Mouse (Mus musculus) intestine, embryonic 16.5 days (tissue): Measurements from ENCODE around the gene Eef1akmt2. TPM values are rescaled to one million over a fixed set of nuclear protein-coding genes. Genes with fewer than 3 reads are reported as not detected.

Experiments
- ATAC-seq: fragments of 200-750 bp; cut with Nextera tagmentation; 2 replicates; pipeline ENCODE4 v1.8.0; 2017; ENCODE audit warnings: moderate TSS enrichment, moderate library complexity
- H3K27ac ChIP-seq: fragments of 300-500 bp; sonication (generic); 2 replicates; pipeline ENCODE4 v1.5.1; 2014; ENCODE audit warnings: mild to moderate bottlenecking, low read length
- H3K27me3 ChIP-seq: fragments of 300-500 bp; sonication (generic); replicated peaks from 2 replicates; pipeline ENCODE4 v1.6.1; 2014; ENCODE audit warnings: low read length, control low read depth, mixed read lengths; ENCODE audit not compliant: control insufficient read depth, insufficient read depth
- H3K36me3 ChIP-seq: fragments of 300-500 bp; sonication (generic); 2 replicates; pipeline ENCODE4 v1.6.1; 2014; ENCODE audit warnings: low read length, control low read depth; ENCODE audit not compliant: control insufficient read depth, insufficient read depth
- H3K4me1 ChIP-seq: fragments of 300-500 bp; sonication (generic); 2 replicates; pipeline ENCODE4 v1.6.1; 2014; ENCODE audit warnings: low read length, control low read depth, mixed read lengths; ENCODE audit not compliant: control insufficient read depth, insufficient read depth
- H3K4me2 ChIP-seq: fragments of 300-500 bp; sonication (generic); 2 replicates; pipeline ENCODE4 v1.6.1; 2014; ENCODE audit warnings: low read depth, low read length, control low read depth
- H3K4me3 ChIP-seq: fragments of 300-500 bp; sonication (generic); 2 replicates; pipeline ENCODE4 v1.5.1; 2014; ENCODE audit warnings: mild to moderate bottlenecking, low read length
- H3K9ac ChIP-seq: fragments of 300-500 bp; sonication (generic); 2 replicates; pipeline ENCODE4 v1.6.1; 2014; ENCODE audit warnings: low read depth, low read length
- H3K9me3 ChIP-seq: fragments of 300-500 bp; sonication (generic); 2 replicates; pipeline ENCODE4 v1.6.1; 2016; ENCODE audit warnings: low read length, control low read depth; ENCODE audit not compliant: control insufficient read depth
- WGBS: fragments of 180-500 bp; shearing (Covaris S2); extraction: QIAGEN DNeasy Blood & Tissue Kit; methylation state at CpG from one replicate; pipeline ENCODE4 v1.1.7; 2014; 5-methylcytosine and 5-hydroxymethylcytosine counted together
- polyA plus RNA-seq: library from polyadenylated mRNA; unstranded; fragments of >200 nt; fragmentation: Nextera tagmentation; extraction: Ambion mirVana; gene quantifications from 2 replicates; pipeline ENCODE4 v1.2.1, GENCODE M21; 2015

Gene Eef1akmt2
- polyA plus RNA-seq, 1 experiment from 2014 or later: 52.1 TPM

DNA sequence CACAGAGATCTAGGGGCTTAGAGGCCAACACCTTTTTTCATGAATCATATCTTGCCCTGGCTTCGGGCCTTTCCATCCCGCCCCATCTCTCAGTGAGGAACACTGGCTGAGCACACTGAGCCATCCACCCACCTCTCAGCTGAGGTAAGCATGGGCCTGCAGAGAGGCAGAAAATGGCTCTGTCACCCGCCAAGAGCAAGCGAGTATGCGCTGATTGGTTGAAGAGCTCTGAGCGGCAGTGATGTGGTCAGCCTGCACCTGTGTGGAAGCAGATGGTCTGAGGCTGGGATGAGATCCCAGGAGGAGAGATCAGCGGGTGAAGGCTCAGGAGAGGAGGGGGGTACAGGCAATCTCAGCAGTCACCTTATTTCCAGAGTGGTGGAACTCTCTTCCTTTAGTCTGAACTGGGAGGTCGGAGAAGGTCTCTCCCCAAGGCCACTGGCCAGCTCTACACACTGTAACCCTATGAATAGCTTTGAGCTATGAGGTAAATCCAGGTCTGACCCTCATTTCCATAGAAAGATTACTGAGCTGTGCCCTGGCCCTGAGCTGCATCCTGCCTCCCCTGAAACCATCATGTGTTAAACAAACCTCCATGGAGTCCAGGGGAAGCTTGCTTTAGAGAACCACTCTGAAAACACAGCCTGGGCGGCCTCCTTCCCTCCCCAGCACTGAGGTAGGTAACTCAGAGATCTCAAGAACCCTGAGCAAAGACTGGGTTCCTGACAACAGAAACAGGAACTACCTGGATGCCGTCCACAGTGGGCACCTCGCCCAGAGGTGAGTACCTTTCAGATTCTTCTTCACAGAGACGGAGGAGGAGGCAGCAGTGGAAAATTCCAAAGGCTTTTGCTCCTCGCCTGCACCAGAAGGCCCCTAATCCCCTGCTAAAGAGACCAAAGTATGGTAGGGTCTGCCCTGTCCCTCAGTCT is 45.3 kb downstream of the Eef1akmt2 start:
- Histone ChIP-seq H3K9ac (0 out of 2 replicates have a peak overlapping the region, but pooled peaks have one; percentile 35), H3K4me2 (no peak overlapping the region), H3K4me3 (no peak overlapping the region), H3K27ac (peak overlapping the region; percentile 94), H3K36me3 (no peaks in the 10 kb centered on the region), H3K9me3 (no peaks in the 10 kb centered on the region), H3K4me1 (peaks cover 84% of the 10 kb centered on the region), H3K27me3 (no peaks in the 10 kb centered on the region)
- no peak for ATAC-seq
- 64% methylated on average over 13 of the region's 13 CpGs for WGBS

DNA sequence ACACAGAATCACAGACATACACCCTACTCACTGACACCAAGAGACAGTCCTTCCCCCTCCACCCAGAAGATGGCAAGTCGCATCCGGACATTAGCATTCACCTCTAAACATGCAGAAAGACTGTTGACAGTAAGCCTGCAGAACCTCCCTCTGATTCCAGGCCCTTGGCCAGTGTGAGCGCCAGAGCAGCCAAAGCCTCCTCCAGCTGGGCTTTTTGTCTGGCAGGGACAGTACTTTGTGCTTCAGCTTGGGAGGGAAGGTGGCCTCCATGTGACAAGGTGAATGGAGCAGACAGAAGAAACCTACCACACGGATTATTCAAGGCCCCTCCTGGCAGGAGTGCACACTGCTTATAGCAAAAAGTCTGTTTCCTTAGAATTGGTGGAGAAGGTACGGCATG is 46.2 kb downstream of the Eef1akmt2 start:
- Histone ChIP-seq H3K9ac (no peak overlapping the region), H3K27ac (no peak overlapping the region; the same call in 1 of the 2 replicates), H3K9me3 (no peaks in the 10 kb centered on the region), H3K4me2 (no peak overlapping the region), H3K4me1 (peaks cover 91% of the 10 kb centered on the region), H3K27me3 (no peaks in the 10 kb centered on the region), H3K36me3 (no peaks in the 10 kb centered on the region), H3K4me3 (no peak overlapping the region)
- ATAC-seq: no peak
- 61% methylated on average over 5 of the region's 5 CpGs for WGBS

DNA sequence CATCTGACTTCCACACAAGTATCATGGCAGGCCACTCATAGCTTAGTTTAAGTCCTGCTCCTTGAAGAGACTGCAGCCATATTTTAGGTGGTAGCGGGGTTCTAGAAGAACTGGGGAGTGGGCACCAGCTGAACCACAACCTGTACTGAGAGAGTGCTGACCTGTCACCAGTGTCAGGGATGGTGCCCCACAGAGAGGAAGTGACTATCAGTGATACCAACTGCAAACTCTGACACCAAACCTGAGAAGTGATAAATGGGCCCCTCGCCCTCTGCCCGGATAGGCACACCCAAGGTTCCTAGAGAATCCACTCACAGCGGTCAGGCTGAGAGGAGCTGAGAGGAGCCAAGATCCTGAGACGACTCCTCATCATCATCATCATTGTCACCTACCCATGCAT is 47.5 kb downstream of the Eef1akmt2 start:
- Histone ChIP-seq H3K9me3 (no peaks in the 10 kb centered on the region), H3K9ac (no peak overlapping the region), H3K27me3 (no peaks in the 10 kb centered on the region), H3K4me1 (peaks cover 86% of the 10 kb centered on the region), H3K4me3 (no peak overlapping the region), H3K27ac (no peak overlapping the region), H3K4me2 (no peak overlapping the region), H3K36me3 (no peaks in the 10 kb centered on the region)
- WGBS: 76% methylated on average over 5 of the region's 5 CpGs
- no peak for ATAC-seq

DNA sequence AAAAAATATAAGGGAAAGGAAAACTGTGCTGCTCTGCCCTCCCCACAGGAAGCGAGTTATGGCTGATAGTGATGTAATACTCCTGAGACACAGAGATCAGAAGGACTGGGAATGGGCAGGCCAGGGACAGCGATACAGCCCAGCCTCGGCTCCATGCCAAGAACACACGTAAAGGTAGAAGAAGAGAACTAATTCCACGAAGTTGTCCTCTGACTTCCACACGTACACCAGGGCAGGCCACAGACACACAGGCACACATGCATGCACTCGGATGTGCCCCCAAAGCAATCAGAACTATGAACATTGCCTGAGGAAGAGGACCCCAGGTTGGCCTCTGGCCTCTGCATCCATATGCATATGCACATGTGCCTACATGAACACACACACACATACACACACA is 48.0 kb downstream of the Eef1akmt2 start:
- 73% methylated on average over 7 of the region's 7 CpGs for WGBS
- H3K4me3 ChIP-seq: no peak overlapping the region
- H3K27me3 ChIP-seq: no peaks in the 10 kb centered on the region
- H3K9ac ChIP-seq: no peak overlapping the region
- no peaks in the 10 kb centered on the region for H3K9me3 ChIP-seq
- H3K4me1 ChIP-seq: peaks cover 86% of the 10 kb centered on the region
- no peak for ATAC-seq
- no peak overlapping the region for H3K4me2 ChIP-seq
- no peaks in the 10 kb centered on the region for H3K36me3 ChIP-seq
- H3K27ac ChIP-seq: no peak overlapping the region; the same call in 1 of the 2 replicates

DNA sequence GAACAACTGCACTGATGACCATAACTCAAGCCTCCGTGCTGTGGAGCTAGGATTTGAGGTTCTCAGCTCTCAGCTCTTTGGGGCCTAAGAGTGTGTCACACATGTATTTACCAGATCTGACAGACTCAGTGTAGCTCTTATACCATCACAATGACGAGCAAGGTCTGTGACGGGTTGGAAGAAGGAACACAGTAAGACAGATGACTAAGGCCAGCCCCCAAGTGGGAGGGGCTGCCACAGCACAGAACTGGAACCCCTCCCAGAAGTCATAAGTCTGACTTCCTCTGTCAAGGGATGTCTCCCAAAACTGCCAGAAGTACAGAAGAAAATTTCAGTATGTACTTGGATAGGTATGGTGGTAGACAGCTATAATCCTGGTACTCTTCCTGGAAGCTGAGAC is 48.5 kb downstream of the Eef1akmt2 start:
- H3K4me2 ChIP-seq: no peak overlapping the region
- no peak overlapping the region for H3K9ac ChIP-seq
- 60% methylated on average over 3 of the region's 3 CpGs for WGBS
- H3K9me3 ChIP-seq: no peaks in the 10 kb centered on the region
- H3K4me3 ChIP-seq: no peak overlapping the region
- H3K4me1 ChIP-seq: peaks cover 83% of the 10 kb centered on the region
- no peak overlapping the region; the same call in 1 of the 2 replicates for H3K27ac ChIP-seq
- ATAC-seq: no peak
- H3K36me3 ChIP-seq: no peaks in the 10 kb centered on the region
- H3K27me3 ChIP-seq: no peaks in the 10 kb centered on the region

DNA sequence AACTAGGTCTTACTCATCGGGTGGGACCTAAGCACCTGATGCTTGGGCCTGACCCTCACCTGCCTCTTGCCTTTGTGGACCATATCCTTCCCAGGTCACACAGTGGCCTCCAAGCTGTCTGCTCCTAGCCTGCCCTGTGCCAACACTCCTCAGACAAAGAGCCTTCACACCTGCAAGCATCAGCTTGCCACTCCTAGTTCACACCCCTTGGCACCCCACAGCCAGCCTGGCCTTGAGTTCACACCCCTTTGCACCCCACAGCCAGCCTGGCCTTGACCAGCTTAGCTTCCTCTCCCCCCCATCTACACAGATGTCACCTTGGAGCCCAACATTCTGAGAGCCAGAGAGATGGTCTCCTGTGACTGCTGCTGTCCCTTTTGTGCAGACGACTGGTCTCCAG is 49.1 kb downstream of the Eef1akmt2 start:
- H3K9ac ChIP-seq: 0 out of 2 replicates have a peak overlapping the region, but pooled peaks have one; percentile 25
- no peaks in the 10 kb centered on the region for H3K36me3 ChIP-seq
- H3K4me1 ChIP-seq: peaks cover 77% of the 10 kb centered on the region
- H3K9me3 ChIP-seq: no peaks in the 10 kb centered on the region
- H3K27ac ChIP-seq: no peak overlapping the region
- H3K27me3 ChIP-seq: no peaks in the 10 kb centered on the region
- ATAC-seq: no peak
- no peak overlapping the region for H3K4me3 ChIP-seq
- H3K4me2 ChIP-seq: no peak overlapping the region
- WGBS: 78% methylated on average over 2 of the region's 2 CpGs

DNA sequence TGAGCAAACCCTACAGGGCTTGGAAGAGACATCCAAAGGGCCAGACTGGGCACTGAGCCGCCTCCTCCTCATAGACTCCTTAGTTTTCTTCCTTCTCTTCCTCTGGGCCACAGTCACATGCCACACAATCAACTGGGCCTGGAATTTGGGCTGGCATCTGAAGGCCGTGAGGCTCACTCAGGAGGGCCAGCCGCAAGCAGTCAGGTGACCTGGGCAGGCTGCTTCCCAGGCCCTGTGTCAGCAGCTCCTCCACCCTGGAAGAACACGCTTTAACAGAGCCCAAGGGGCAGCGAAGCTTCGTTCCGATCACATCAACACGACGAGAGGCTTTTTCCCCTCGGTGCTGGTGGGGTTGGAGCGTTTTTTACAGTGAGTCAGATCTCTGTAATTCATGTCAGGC is 49.8 kb downstream of the Eef1akmt2 start:
- H3K4me3 ChIP-seq: no peak overlapping the region
- no peaks in the 10 kb centered on the region for H3K9me3 ChIP-seq
- H3K4me2 ChIP-seq: no peak overlapping the region
- peak overlapping the region; percentile 38; the same call in 1 of the 2 replicates for H3K27ac ChIP-seq
- no peaks in the 10 kb centered on the region for H3K36me3 ChIP-seq
- no peak for ATAC-seq
- peaks cover 71% of the 10 kb centered on the region for H3K4me1 ChIP-seq
- no peaks in the 10 kb centered on the region for H3K27me3 ChIP-seq
- peak overlapping the region; percentile 25; the same call in 1 of the 2 replicates for H3K9ac ChIP-seq
- WGBS: 79% methylated on average over 11 of the region's 11 CpGs

DNA sequence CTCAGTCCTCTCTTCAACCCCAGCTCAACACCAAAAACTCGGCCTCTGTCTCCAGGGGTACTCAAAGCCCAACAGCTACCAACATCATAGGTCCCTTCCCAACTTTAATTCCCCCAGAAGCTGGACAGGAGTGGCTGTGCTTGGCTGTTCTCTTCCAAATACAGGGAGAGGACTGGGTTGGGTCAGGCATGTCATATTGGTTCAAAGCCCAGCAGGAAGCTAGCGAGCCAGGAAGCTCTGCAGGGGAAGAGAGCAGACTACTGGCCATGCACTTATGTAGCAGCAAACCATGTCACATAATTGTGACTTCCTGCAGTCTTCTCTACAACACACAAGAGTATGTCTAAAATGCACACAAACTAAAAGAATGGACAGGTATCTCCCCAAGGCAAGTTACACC is 50.4 kb downstream of the Eef1akmt2 start:
- no peaks in the 10 kb centered on the region for H3K9me3 ChIP-seq
- H3K4me1 ChIP-seq: peaks cover 65% of the 10 kb centered on the region
- no peak for ATAC-seq
- H3K36me3 ChIP-seq: no peaks in the 10 kb centered on the region
- no peak overlapping the region for H3K9ac ChIP-seq
- 0 out of 2 replicates have a peak overlapping the region, but pooled peaks have one; percentile 38 for H3K27ac ChIP-seq
- 80% methylated on average over 2 of the region's 2 CpGs for WGBS
- no peak overlapping the region for H3K4me2 ChIP-seq
- H3K27me3 ChIP-seq: no peaks in the 10 kb centered on the region
- no peak overlapping the region for H3K4me3 ChIP-seq

DNA sequence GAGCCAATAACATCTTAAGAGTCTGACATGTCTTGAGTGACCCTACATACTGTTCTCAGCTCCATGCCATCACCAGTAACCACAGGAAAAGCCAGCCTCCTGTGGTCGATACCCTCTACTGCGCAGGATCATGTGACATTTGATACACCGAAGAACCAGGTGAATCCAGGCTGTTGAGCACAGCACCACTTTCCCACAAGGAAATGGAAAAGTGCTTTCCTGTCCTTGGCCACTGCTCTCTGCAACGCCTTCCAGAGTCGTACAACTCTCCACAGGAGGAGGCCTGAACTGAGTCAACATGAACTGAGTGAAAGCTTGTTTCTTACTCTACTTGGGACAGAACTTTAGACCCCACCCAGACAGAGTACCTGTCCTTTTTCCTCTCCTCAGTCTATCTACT is 51.0 kb downstream of the Eef1akmt2 start:
- H3K4me2 ChIP-seq: no peak overlapping the region
- no peaks in the 10 kb centered on the region for H3K9me3 ChIP-seq
- WGBS: 80% methylated on average over 5 of the region's 5 CpGs
- H3K27me3 ChIP-seq: no peaks in the 10 kb centered on the region
- H3K4me3 ChIP-seq: no peak overlapping the region
- peak; percentile 18; the same call in 1 of the 2 replicates for ATAC-seq
- no peaks in the 10 kb centered on the region for H3K36me3 ChIP-seq
- 0 out of 2 replicates have a peak overlapping the region, but pooled peaks have one; percentile 3 for H3K27ac ChIP-seq
- H3K9ac ChIP-seq: no peak overlapping the region
- peaks cover 59% of the 10 kb centered on the region for H3K4me1 ChIP-seq
